Comparison of ENCODE assay signal across 8 mouse cellular contexts in the genomic region with DNA sequence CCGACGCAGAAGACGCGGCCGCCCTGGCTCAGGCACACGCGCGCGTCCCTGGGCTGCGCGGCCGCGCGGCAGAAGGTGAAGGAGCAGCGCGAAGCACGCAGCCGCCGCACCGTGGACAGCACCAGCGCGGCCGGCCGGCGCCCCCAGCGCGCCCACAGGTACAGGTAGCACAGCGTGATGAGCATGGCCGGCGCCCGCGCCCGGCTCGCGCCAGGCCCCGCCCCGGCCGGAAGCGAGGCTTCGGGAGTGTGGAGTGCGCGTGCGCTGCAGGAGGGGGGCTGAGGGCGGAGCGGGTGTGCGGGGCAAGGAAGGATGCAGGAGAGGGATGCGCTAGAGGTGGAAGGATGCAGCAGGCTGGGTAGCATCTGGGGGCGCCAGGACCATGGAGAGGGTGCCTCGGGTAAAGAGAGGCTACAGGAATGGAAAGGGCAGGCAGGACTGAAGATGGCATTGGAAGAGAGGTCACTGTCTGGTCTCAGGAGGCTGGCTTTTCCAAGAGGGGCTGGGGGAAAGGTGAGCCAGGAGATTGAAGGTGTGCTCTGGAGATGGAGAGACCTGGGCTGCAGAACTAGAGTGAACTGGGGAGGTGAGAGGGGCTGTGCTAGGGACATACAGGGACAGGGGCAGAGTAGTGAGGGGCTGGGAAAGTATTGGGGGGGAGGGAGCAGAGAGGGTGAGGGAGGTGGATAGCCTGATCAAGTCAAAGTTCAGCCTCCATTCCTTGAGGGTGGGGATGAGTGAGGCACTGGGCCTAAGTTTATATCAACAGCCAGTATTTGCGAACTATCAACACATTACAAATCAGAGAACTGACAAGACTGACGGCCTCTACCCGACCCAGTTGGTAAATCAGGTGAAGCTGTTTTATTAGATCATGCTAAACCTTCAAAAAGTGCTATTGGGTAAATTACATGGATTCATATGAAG. TPM values are rescaled to one million over a fixed set of nuclear protein-coding genes. Genes with fewer than 3 reads are reported as not detected.
DNase-seq lines count a peak whose midpoint lies in the region; ATAC-seq and TF ChIP-seq lines count a peak whose summit lies in the region.

No protein-coding gene starts in this region.

- DNase-seq in CD4-positive, CD25-positive, alpha-beta regulatory T cell, adult 2 months (ENCODE audit: low read depth, low spot score): peak; percentile 92
- peak; percentile 87 for DNase-seq in embryonic facial prominence, embryonic 14.5 days (ENCODE audit: low spot score)
- DNase-seq in kidney, postnatal 10 days: peak; percentile 89
- peak; percentile 63 for DNase-seq in liver, embryonic 13.5 days
- DNase-seq in neural tube, embryonic 10.5 days (ENCODE audit: extremely low spot score, low spot score): peak; percentile 85

- peak overlapping the region; percentile 70 for H3K4me3 ChIP-seq in bone marrow, adult 2 months (replicated peaks; ENCODE audit: control insufficient read depth, low read depth, low read length)
- H3K4me3 ChIP-seq in embryonic facial prominence, embryonic 14.5 days (ENCODE audit: low read depth, low read length): peak overlapping the region; percentile 86
- H3K4me3 ChIP-seq in heart, embryonic 14.5 days (ENCODE audit: control insufficient read depth in 1 of 2, insufficient read depth in 1 of 2, low read depth in 1 of 2, low read length in 2 of 2): peak overlapping the region; percentile 81 to 89
- peak overlapping the region; percentile 74 for H3K4me3 ChIP-seq in liver, embryonic 13.5 days (replicated peaks)
- H3K4me3 ChIP-seq in stomach, embryonic 14.5 days (ENCODE audit: low read depth, low read length): peak overlapping the region; percentile 80

- H3K9me3 ChIP-seq in embryonic facial prominence, embryonic 14.5 days (ENCODE audit: control insufficient read depth, low read length): no peaks in the 10 kb centered on the region
- no peaks in the 10 kb centered on the region for H3K9me3 ChIP-seq in heart, embryonic 14.5 days (ENCODE audit: control insufficient read depth, low read length)
- no peaks in the 10 kb centered on the region for H3K9me3 ChIP-seq in liver, embryonic 13.5 days (replicated peaks)
- no peaks in the 10 kb centered on the region for H3K9me3 ChIP-seq in stomach, embryonic 14.5 days (ENCODE audit: control insufficient read depth, low read depth, low read length)

- no peak overlapping the region; the same call in 1 of the 2 replicates for H3K27ac ChIP-seq in bone marrow, adult 2 months (ENCODE audit: control insufficient read depth, insufficient read depth, low read depth, low read length, poor library complexity)
- no peak overlapping the region for H3K27ac ChIP-seq in embryonic facial prominence, embryonic 14.5 days (replicated peaks; ENCODE audit: low read depth, low read length)
- no peak overlapping the region for H3K27ac ChIP-seq in heart, embryonic 14.5 days (replicated peaks in 1 of 2; ENCODE audit: control insufficient read depth in 1 of 2, insufficient read depth in 1 of 2, low read depth in 2 of 2, low read length in 2 of 2)
- H3K27ac ChIP-seq in liver, embryonic 13.5 days: no peak overlapping the region; the same call in 1 of the 2 replicates
- peak overlapping the region; percentile 33; the same call in 1 of the 2 replicates for H3K27ac ChIP-seq in stomach, embryonic 14.5 days (ENCODE audit: low read length)

- H3K4me2 ChIP-seq in embryonic facial prominence, embryonic 14.5 days (ENCODE audit: low read depth, low read length): peak overlapping the region; percentile 98
- peak overlapping the region; percentile 96 for H3K4me2 ChIP-seq in heart, embryonic 14.5 days (ENCODE audit: low read length)
- H3K4me2 ChIP-seq in liver, embryonic 13.5 days: peak overlapping the region; percentile 93
- peak overlapping the region; percentile 96 for H3K4me2 ChIP-seq in stomach, embryonic 14.5 days (replicated peaks; ENCODE audit: low read depth, low read length)

- WGBS in bone marrow, adult 2 months: 5% methylated on average over 52 of the region's 52 CpGs
- WGBS in embryonic facial prominence, embryonic 14.5 days: 9% methylated on average over 25 of the region's 52 CpGs
- WGBS in heart, embryonic 14.5 days: 6% methylated on average over 49 of the region's 52 CpGs
- WGBS in liver, embryonic 13.5 days (ENCODE audit: insufficient replicate concordance): 6% methylated on average over 52 of the region's 52 CpGs
- 4% methylated on average over 52 of the region's 52 CpGs for WGBS in stomach, embryonic 14.5 days

- peak; percentile 39; the same call in 1 of the 2 replicates for TF ChIP-seq POLR2A in bone marrow, adult 2 months (IDR thresholded peaks at IDR 0.05; ENCODE audit: borderline replicate concordance, control insufficient read depth, low read depth, low read length)

- TF ChIP-seq CTCF in bone marrow, adult 2 months (IDR thresholded peaks at IDR 0.05; ENCODE audit: control insufficient read depth, insufficient read depth, low read length): no peak

- no peaks in the 10 kb centered on the region for H3K36me3 ChIP-seq in embryonic facial prominence, embryonic 14.5 days (ENCODE audit: control insufficient read depth, insufficient read depth, low read length)
- H3K36me3 ChIP-seq in heart, embryonic 14.5 days (ENCODE audit: control insufficient read depth, insufficient read depth, low read length): no peaks in the 10 kb centered on the region
- no peaks in the 10 kb centered on the region for H3K36me3 ChIP-seq in liver, embryonic 13.5 days
- no peaks in the 10 kb centered on the region for H3K36me3 ChIP-seq in stomach, embryonic 14.5 days (ENCODE audit: control insufficient read depth, insufficient read depth, low read length)

- no peaks in the 10 kb centered on the region for H3K4me1 ChIP-seq in bone marrow, adult 2 months (ENCODE audit: control insufficient read depth, insufficient read depth, low read length)
- peaks cover 4% of the 10 kb centered on the region for H3K4me1 ChIP-seq in embryonic facial prominence, embryonic 14.5 days (ENCODE audit: control insufficient read depth, insufficient read depth, low read length)
- H3K4me1 ChIP-seq in heart, embryonic 14.5 days (ENCODE audit: control insufficient read depth in 2 of 2, insufficient read depth in 2 of 2, low read length in 2 of 2): peaks cover 0 to 2% of the 10 kb centered on the region in 2 experiments; a peak in 1 of 4 replicates
- peaks cover 22% of the 10 kb centered on the region for H3K4me1 ChIP-seq in liver, embryonic 13.5 days (replicated peaks)
- H3K4me1 ChIP-seq in stomach, embryonic 14.5 days (ENCODE audit: control insufficient read depth, insufficient read depth, low read length): 0 out of 2 replicates have a peak, but pooled peaks cover 6% of the 10 kb centered on the region

- H3K9ac ChIP-seq in embryonic facial prominence, embryonic 14.5 days (ENCODE audit: low read depth, low read length): peak overlapping the region; percentile 80
- H3K9ac ChIP-seq in heart, embryonic 14.5 days (ENCODE audit: low read length): peak overlapping the region; percentile 82
- peak overlapping the region; percentile 81 for H3K9ac ChIP-seq in liver, embryonic 13.5 days
- peak overlapping the region; percentile 73 for H3K9ac ChIP-seq in stomach, embryonic 14.5 days (replicated peaks; ENCODE audit: low read depth, low read length)

- peak; percentile 98 for ATAC-seq in embryonic facial prominence, embryonic 14.5 days (ENCODE audit: low read depth)
- peak; percentile 90 for ATAC-seq in heart, embryonic 14.5 days (ENCODE audit: insufficient number of reproducible peaks, insufficient read depth, low FRiP score, low read depth)
- peak; percentile 90 for ATAC-seq in liver, embryonic 13.5 days (ENCODE audit: low read depth)
- peak; percentile 93 for ATAC-seq in stomach, embryonic 14.5 days (ENCODE audit: insufficient number of reproducible peaks, insufficient read depth, low FRiP score, low read depth)

- no peaks in the 10 kb centered on the region for H3K27me3 ChIP-seq in embryonic facial prominence, embryonic 14.5 days (replicated peaks; ENCODE audit: control insufficient read depth, insufficient read depth, low read length)
- H3K27me3 ChIP-seq in heart, embryonic 14.5 days (ENCODE audit: control insufficient read depth, insufficient read depth, low read length): no peaks in the 10 kb centered on the region
- 0 out of 2 replicates have a peak, but pooled peaks cover 7% of the 10 kb centered on the region for H3K27me3 ChIP-seq in liver, embryonic 13.5 days
- no peaks in the 10 kb centered on the region for H3K27me3 ChIP-seq in stomach, embryonic 14.5 days (ENCODE audit: control insufficient read depth, insufficient read depth, low read length)

RNA-seq across cellular contexts. Expression of gene Hlcs, which starts 23.0 kb away (rescaled TPM):
- 7.0 and 7.5 TPM in 2 replicates for polyA plus RNA-seq in bone marrow, adult 2 months (2011; ENCODE audit: insufficient read depth, insufficient read length, low replicate concordance, missing spikeins)
- polyA plus RNA-seq in embryonic facial prominence, embryonic 14.5 days (2014; fragmentation: Nextera tagmentation; extraction: Ambion mirVana): 6.8 and 8.2 TPM in 2 replicates
- 7.6 and 8.1 TPM in 2 replicates for polyA plus RNA-seq in heart, embryonic 14.5 days (2014; fragmentation: Nextera tagmentation; extraction: Ambion mirVana)
- 2.5 and 2.9 TPM in 2 replicates for polyA plus RNA-seq in liver, embryonic 13.5 days (2015; fragmentation: Nextera tagmentation; extraction: Ambion mirVana)
- polyA plus RNA-seq in stomach, embryonic 14.5 days (2014; fragmentation: Nextera tagmentation; extraction: Ambion mirVana): 10.7 and 10.8 TPM in 2 replicates

RNA-seq across cellular contexts. Expression of gene Ripply3, which starts 37.9 kb away (rescaled TPM):
- polyA plus RNA-seq in bone marrow, adult 2 months (2011; ENCODE audit: insufficient read depth, insufficient read length, low replicate concordance, missing spikeins): 0.84 and 3.6 TPM in 2 replicates
- polyA plus RNA-seq in embryonic facial prominence, embryonic 14.5 days (2014; fragmentation: Nextera tagmentation; extraction: Ambion mirVana): 4.9 and 6.9 TPM in 2 replicates
- 5.1 and 5.5 TPM in 2 replicates for polyA plus RNA-seq in heart, embryonic 14.5 days (2014; fragmentation: Nextera tagmentation; extraction: Ambion mirVana)
- polyA plus RNA-seq in liver, embryonic 13.5 days (2015; fragmentation: Nextera tagmentation; extraction: Ambion mirVana): 1.5 and 1.7 TPM in 2 replicates
- polyA plus RNA-seq in stomach, embryonic 14.5 days (2014; fragmentation: Nextera tagmentation; extraction: Ambion mirVana): 5.9 and 7.3 TPM in 2 replicates
